Mouse (Mus musculus) stomach, embryonic 16.5 days (tissue): ENCODE results near the gene Fam117a. TPM values are rescaled to one million over a fixed set of nuclear protein-coding genes. Genes with fewer than 3 reads are reported as not detected.
A peak's percentile ranks its signal among the peaks of the same experiment; 100 is the strongest.

Source experiments
- ATAC-seq: fragments of 200-750 bp; cut with Nextera tagmentation; 2 replicates; pipeline ENCODE4 v1.8.0; 2017; ENCODE audit warnings: moderate number of reproducible peaks, moderate TSS enrichment; ENCODE audit not compliant: insufficient read depth, low FRiP score
- H3K27ac ChIP-seq: fragments of 300-500 bp; sonication (generic); 2 replicates; pipeline ENCODE4 v1.5.1; 2014; ENCODE audit warnings: low read length
- H3K27me3 ChIP-seq: fragments of 300-500 bp; sonication (generic); 2 replicates; pipeline ENCODE4 v1.6.1; 2014; ENCODE audit warnings: low read length, control low read depth, mixed read lengths; ENCODE audit not compliant: control insufficient read depth, insufficient read depth
- H3K36me3 ChIP-seq: fragments of 300-500 bp; sonication (generic); 2 replicates; pipeline ENCODE4 v1.6.1; 2014; ENCODE audit warnings: low read length; ENCODE audit not compliant: control insufficient read depth, insufficient read depth
- H3K4me1 ChIP-seq: fragments of 300-500 bp; sonication (generic); 2 replicates; pipeline ENCODE4 v1.6.1; 2014; ENCODE audit warnings: low read length, control low read depth, mixed read lengths; ENCODE audit not compliant: control insufficient read depth, insufficient read depth
- H3K4me2 ChIP-seq: fragments of 300-500 bp; sonication (generic); 2 replicates; pipeline ENCODE4 v1.6.1; 2014; ENCODE audit warnings: low read depth, low read length, mixed read lengths
- H3K4me3 ChIP-seq: fragments of 300-500 bp; sonication (generic); replicated peaks from 2 replicates; pipeline ENCODE4 v1.5.1; 2014; ENCODE audit warnings: mild to moderate bottlenecking, low read length
- H3K9ac ChIP-seq: fragments of 300-500 bp; sonication (generic); 2 replicates; pipeline ENCODE4 v1.6.1; 2014; ENCODE audit warnings: low read length
- H3K9me3 ChIP-seq: fragments of 300-500 bp; sonication (generic); replicated peaks from 2 replicates; pipeline ENCODE4 v1.6.1; 2016; ENCODE audit warnings: low read length, control low read depth; ENCODE audit not compliant: control insufficient read depth
- WGBS: fragments of 180-500 bp; shearing (Covaris S2); extraction: QIAGEN DNeasy Blood & Tissue Kit; methylation state at CpG from one replicate; pipeline ENCODE4 v1.1.7; 2014; 5-methylcytosine and 5-hydroxymethylcytosine counted together
- polyA plus RNA-seq: library from polyadenylated mRNA; unstranded; fragments of >200 nt; fragmentation: Nextera tagmentation; extraction: Ambion mirVana; gene quantifications from 2 replicates; pipeline ENCODE4 v1.2.1, GENCODE M21; 2015

Gene Fam117a
- polyA plus RNA-seq, 1 experiment from 2014 or later: 13.9 TPM

GRCm38 (mm10) chr11:95366280-95366897 is 29.6 kb downstream of the Fam117a start:
- H3K9ac ChIP-seq: no peak overlapping the region
- WGBS: 67% methylated on average over 6 of the region's 6 CpGs
- no peaks in the 10 kb centered on the region for H3K36me3 ChIP-seq
- H3K4me3 ChIP-seq: no peak overlapping the region
- no peaks in the 10 kb centered on the region for H3K27me3 ChIP-seq
- peak overlapping the region; percentile 44 for H3K27ac ChIP-seq
- ATAC-seq: 0 out of 2 replicates have a peak, but pooled peaks have one; percentile 3
- peaks cover 61% of the 10 kb centered on the region for H3K4me1 ChIP-seq
- H3K9me3 ChIP-seq: no peaks in the 10 kb centered on the region
- no peak overlapping the region for H3K4me2 ChIP-seq

GRCm38 (mm10) chr11:95367011-95367735 is 30.4 kb downstream of the Fam117a start:
- 79% methylated on average over 8 of the region's 8 CpGs for WGBS
- Histone ChIP-seq H3K27ac (peak overlapping the region; percentile 46), H3K4me1 (peaks cover 61% of the 10 kb centered on the region), H3K9ac (no peak overlapping the region), H3K4me2 (no peak overlapping the region), H3K4me3 (no peak overlapping the region), H3K27me3 (no peaks in the 10 kb centered on the region), H3K36me3 (no peaks in the 10 kb centered on the region), H3K9me3 (no peaks in the 10 kb centered on the region)
- ATAC-seq: no peak

DNA sequence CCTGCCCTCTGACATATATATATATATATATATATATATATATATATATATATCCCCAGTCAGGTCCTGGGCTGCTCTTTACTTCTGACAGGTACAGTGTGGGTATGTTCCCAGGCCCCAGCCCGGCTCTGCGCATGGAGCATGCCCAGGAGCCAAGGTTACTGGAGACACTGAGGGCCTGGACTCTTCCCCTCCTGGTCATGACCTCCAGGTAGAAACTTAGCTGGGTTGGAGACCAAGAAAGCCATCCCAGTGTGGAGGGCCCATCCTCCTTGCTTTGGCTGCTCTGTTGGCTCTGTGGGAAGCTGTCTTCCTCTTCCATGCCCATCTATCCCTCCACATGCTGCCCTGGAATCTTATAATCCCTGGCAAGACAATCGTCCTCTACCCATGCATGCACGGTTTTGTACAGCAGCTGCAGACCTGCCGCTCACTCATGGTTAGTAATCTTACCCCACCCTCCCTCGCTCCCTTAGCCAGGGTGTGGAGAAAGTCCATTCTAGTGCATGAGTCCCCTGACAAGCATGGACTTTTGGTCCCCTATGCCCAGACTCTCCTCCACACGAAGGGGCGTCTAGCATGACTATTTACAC is 31.5 kb downstream of the Fam117a start:
- H3K4me1 ChIP-seq: peaks cover 57% of the 10 kb centered on the region
- no peak overlapping the region for H3K4me2 ChIP-seq
- 86% methylated on average over 8 of the region's 8 CpGs for WGBS
- no peaks in the 10 kb centered on the region for H3K9me3 ChIP-seq
- H3K36me3 ChIP-seq: 0 out of 2 replicates have a peak, but pooled peaks cover 4% of the 10 kb centered on the region
- H3K9ac ChIP-seq: no peak overlapping the region
- no peak overlapping the region; the same call in 1 of the 2 replicates for H3K27ac ChIP-seq
- no peak for ATAC-seq
- H3K4me3 ChIP-seq: no peak overlapping the region
- no peaks in the 10 kb centered on the region for H3K27me3 ChIP-seq

DNA sequence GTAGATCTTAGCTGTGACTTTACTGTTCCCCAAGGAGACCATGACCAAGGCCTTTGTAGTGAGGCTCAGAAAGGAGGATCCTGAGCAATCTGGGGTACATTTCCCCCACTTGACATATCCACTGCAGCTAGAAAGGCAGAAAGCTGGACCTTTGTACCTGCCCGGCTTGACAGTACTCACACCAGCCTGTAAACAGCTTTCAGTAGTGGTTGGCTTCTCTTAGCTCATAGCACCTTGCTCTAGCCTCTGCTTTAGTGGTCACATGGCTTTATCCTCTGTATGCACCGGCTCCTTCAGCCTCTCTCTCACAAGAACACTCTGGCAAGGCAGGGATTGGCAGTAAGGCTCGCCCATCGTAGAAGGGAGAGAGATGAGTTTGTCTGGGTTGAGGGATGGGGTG is 32.1 kb downstream of the Fam117a start:
- peaks cover 51% of the 10 kb centered on the region for H3K4me1 ChIP-seq
- H3K9me3 ChIP-seq: no peaks in the 10 kb centered on the region
- H3K4me2 ChIP-seq: no peak overlapping the region
- H3K36me3 ChIP-seq: 0 out of 2 replicates have a peak, but pooled peaks cover 7% of the 10 kb centered on the region
- H3K27me3 ChIP-seq: no peaks in the 10 kb centered on the region
- no peak for ATAC-seq
- 94% methylated on average over 4 of the region's 4 CpGs for WGBS
- no peak overlapping the region for H3K9ac ChIP-seq
- H3K27ac ChIP-seq: no peak overlapping the region; the same call in 1 of the 2 replicates
- H3K4me3 ChIP-seq: no peak overlapping the region

GRCm38 (mm10) chr11:95369964-95370890 is 33.4 kb downstream of the Fam117a start:
- Histone ChIP-seq H3K27me3 (no peaks in the 10 kb centered on the region), H3K27ac (peak overlapping the region; percentile 78), H3K4me2 (no peak overlapping the region), H3K4me3 (no peak overlapping the region), H3K9me3 (no peaks in the 10 kb centered on the region), H3K4me1 (peaks cover 41% of the 10 kb centered on the region), H3K9ac (no peak overlapping the region), H3K36me3 (0 out of 2 replicates have a peak, but pooled peaks cover 7% of the 10 kb centered on the region)
- peak; percentile 84 for ATAC-seq
- WGBS: 53% methylated on average over 15 of the region's 15 CpGs

- no peak overlapping the region for H3K4me3 ChIP-seq
- H3K36me3 ChIP-seq: 0 out of 2 replicates have a peak, but pooled peaks cover 7% of the 10 kb centered on the region
- H3K9ac ChIP-seq: no peak overlapping the region
- ATAC-seq: no peak
- peaks cover 31% of the 10 kb centered on the region for H3K4me1 ChIP-seq
- no peak overlapping the region for H3K4me2 ChIP-seq
- H3K27ac ChIP-seq: no peak overlapping the region
- no peaks in the 10 kb centered on the region for H3K27me3 ChIP-seq
- 82% methylated on average over 7 of the region's 7 CpGs for WGBS
- H3K9me3 ChIP-seq: no peaks in the 10 kb centered on the region
Measured at GRCm38 (mm10) chr11:95371182-95371581, 34.4 kb downstream of the Fam117a start.

- Histone ChIP-seq H3K9me3 (no peaks in the 10 kb centered on the region), H3K4me1 (no peaks in the 10 kb centered on the region), H3K27ac (no peak overlapping the region), H3K27me3 (no peaks in the 10 kb centered on the region), H3K36me3 (peaks cover 4% of the 10 kb centered on the region), H3K4me3 (no peak overlapping the region), H3K4me2 (no peak overlapping the region), H3K9ac (no peak overlapping the region)
- 57% methylated on average over 9 of the region's 9 CpGs for WGBS
- no peak for ATAC-seq
Measured at GRCm38 (mm10) chr11:95378926-95379325, 42.1 kb downstream of the Fam117a start.

GRCm38 (mm10) chr11:95379552-95379951 is 42.7 kb downstream of the Fam117a start:
- no peak overlapping the region for H3K27ac ChIP-seq
- H3K9me3 ChIP-seq: no peaks in the 10 kb centered on the region
- no peaks in the 10 kb centered on the region for H3K27me3 ChIP-seq
- no peak overlapping the region for H3K4me2 ChIP-seq
- H3K9ac ChIP-seq: no peak overlapping the region; the same call in 1 of the 2 replicates
- no peaks in the 10 kb centered on the region; the same call in 1 of the 2 replicates for H3K4me1 ChIP-seq
- ATAC-seq: no peak
- H3K4me3 ChIP-seq: no peak overlapping the region
- H3K36me3 ChIP-seq: peaks cover 4% of the 10 kb centered on the region
- 72% methylated on average over 5 of the region's 5 CpGs for WGBS
